Mouse (Mus musculus): Measurements from ENCODE around the gene Fzd2. TPM values are rescaled to one million over a fixed set of nuclear protein-coding genes. Genes with fewer than 3 reads are reported as not detected.
"Not testable (repeated sequence)": the region's sequence is repeated elsewhere in the genome, so short reads cannot be mapped to it uniquely, and the experiment has no call there.

Gene Fzd2
- 54.6 and 75.0 TPM in 2 replicates for polyA plus RNA-seq (2011; ENCODE audit: insufficient read length, low read depth, missing spikeins)

DNA sequence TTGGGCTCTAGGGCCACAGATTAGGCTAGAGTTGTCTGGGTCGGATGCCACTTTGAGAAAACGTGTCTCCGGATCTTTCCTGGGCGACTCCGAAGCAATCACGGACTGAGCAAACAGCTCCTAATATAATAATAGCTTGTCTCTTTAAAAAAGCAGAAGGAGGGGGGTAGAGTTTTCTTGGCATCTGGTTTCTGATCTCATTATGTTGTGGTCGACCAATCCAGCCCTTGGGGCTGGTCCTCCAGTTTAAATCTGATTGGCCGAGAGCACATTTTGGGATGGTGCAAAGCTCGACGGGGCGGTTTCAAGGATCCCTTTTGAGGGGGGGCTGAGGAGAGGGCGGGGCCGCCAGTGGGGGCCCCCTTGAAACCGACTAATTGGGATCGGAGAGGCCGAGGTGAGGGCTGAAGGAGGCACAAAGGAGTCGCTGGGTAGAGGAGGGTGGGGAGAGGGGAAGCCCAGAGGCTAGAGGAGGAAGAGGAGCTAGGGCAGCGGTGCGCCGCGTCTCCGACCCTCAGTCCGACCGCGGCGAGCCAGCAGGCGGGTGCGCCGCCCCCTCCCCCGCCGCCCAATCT lies at the start of gene Fzd2:
Gene Fzd2, plus strand, starts transcription at position 387 of the 575 bp plus-strand sequence.
- H3K4me3 ChIP-seq (ENCODE audit: insufficient read depth, low read length) = peak within 1 kb of the TSS; percentile 93
- peak within 1 kb of the TSS; percentile 99 for H3K27ac ChIP-seq (ENCODE audit: insufficient read depth, low read length)
- TF ChIP-seq POLR2A (IDR thresholded peaks at IDR 0.05; ENCODE audit: low read depth, low read length) (peak; percentile 93), CTCF (IDR thresholded peaks at IDR 0.05; ENCODE audit: borderline replicate concordance, insufficient read depth, low read length) (no peak)
- H3K4me1 ChIP-seq (ENCODE audit: control insufficient read depth, insufficient read depth, low read length) = peaks cover 7% of the 10 kb centered on the region

DNA sequence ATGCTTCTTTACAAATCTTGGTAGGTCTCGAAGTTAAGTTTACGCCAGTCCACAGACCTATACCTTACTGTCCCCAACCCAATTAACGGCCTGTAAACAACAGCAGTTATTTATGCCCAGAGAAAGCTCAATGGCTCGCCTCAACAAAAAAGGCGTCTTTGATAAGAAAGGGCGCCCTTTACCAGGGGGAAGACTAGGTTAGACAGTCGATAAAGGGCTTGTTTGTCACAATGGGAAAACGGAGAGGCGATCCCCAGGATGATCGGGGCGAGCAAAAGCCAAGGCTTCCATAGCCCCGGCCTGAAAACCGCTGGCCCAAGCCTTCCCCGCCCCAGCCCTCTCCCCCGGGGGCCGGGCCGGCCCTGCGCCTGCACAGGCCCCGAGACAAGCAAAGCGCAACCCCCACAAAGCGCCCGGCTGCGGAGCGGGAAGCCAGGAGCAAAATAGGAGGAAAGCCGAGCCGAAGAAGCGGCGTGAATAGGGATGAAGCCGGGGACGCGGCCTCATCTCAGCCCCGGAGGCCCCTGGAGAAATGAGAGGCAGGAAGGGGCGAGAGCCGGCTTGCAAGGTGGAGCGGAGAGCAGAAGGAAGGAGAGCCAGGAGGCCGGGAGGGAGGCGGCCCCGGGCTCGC lies 48.7 kb upstream of the Fzd2 start:
- peak overlapping the region; percentile 92 for H3K4me3 ChIP-seq (ENCODE audit: insufficient read depth, low read length)
- H3K27ac ChIP-seq (ENCODE audit: insufficient read depth, low read length) = peak overlapping the region; percentile 75
- H3K4me1 ChIP-seq (ENCODE audit: control insufficient read depth, insufficient read depth, low read length) = no peaks in the 10 kb centered on the region
- TF ChIP-seq CTCF (IDR thresholded peaks at IDR 0.05; ENCODE audit: borderline replicate concordance, insufficient read depth, low read length) = no peak
- no peak for TF ChIP-seq POLR2A (IDR thresholded peaks at IDR 0.05; ENCODE audit: low read depth, low read length)

- no peaks in the 10 kb centered on the region for H3K4me1 ChIP-seq (ENCODE audit: control insufficient read depth, insufficient read depth, low read length)
- H3K27ac ChIP-seq (ENCODE audit: insufficient read depth, low read length) = peak within 1 kb of the TSS; percentile 75
- TF ChIP-seq CTCF (IDR thresholded peaks at IDR 0.05; ENCODE audit: borderline replicate concordance, insufficient read depth, low read length) (no peak), POLR2A (IDR thresholded peaks at IDR 0.05; ENCODE audit: low read depth, low read length) (peak; percentile 93)
- peak within 1 kb of the TSS; percentile 92 for H3K4me3 ChIP-seq (ENCODE audit: insufficient read depth, low read length)
These were observed 48.0 kb upstream of the Fzd2 start, which contains the start of gene Gpatch8 for GRCm38 (mm10) chr11:102556031-102556715. Gpatch8 (minus strand) TSS chr11:102556392.

- H3K27ac ChIP-seq (ENCODE audit: insufficient read depth, low read length) = 0 out of 2 replicates have a peak overlapping the region, but pooled peaks have one; percentile 28
- no peak for TF ChIP-seq POLR2A (IDR thresholded peaks at IDR 0.05; ENCODE audit: low read depth, low read length)
- TF ChIP-seq CTCF (IDR thresholded peaks at IDR 0.05; ENCODE audit: borderline replicate concordance, insufficient read depth, low read length) = no peak
- H3K4me3 ChIP-seq (ENCODE audit: insufficient read depth, low read length) = no peak overlapping the region
- no peaks in the 10 kb centered on the region for H3K4me1 ChIP-seq (ENCODE audit: control insufficient read depth, insufficient read depth, low read length)
These were observed 47.5 kb upstream of the Fzd2 start for GRCm38 (mm10) chr11:102556716-102557074.

DNA sequence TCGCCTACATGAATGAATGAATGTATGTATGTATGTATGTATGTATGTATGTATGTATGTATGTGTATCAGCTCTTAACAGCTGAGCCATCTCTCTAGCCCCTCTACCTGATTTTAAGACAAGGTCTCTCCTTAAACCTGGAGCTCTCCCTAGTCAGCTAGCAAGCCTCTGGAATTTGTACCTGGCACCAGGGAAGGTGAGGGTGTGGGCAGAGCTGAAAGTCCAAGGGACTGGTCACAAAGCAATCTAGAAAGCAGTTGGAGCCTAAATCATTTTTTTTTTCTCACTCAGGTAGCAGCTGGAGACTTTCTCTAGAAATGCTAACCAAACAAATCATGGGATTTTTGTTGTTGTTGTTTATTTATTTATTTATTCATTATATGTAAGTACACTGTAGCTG lies 46.8 kb upstream of the Fzd2 start:
- TF ChIP-seq CTCF (IDR thresholded peaks at IDR 0.05; ENCODE audit: borderline replicate concordance, insufficient read depth, low read length) = no peak
- no peak for TF ChIP-seq POLR2A (IDR thresholded peaks at IDR 0.05; ENCODE audit: low read depth, low read length)
- Histone ChIP-seq H3K4me3 (ENCODE audit: insufficient read depth, low read length) (no peak overlapping the region), H3K27ac (ENCODE audit: insufficient read depth, low read length) (no peak overlapping the region), H3K4me1 (ENCODE audit: control insufficient read depth, insufficient read depth, low read length) (no peaks in the 10 kb centered on the region)

- Histone ChIP-seq H3K27ac (ENCODE audit: insufficient read depth, low read length) (no peak overlapping the region), H3K4me1 (ENCODE audit: control insufficient read depth, insufficient read depth, low read length) (no peaks in the 10 kb centered on the region), H3K4me3 (ENCODE audit: insufficient read depth, low read length) (no peak overlapping the region)
- TF ChIP-seq CTCF (IDR thresholded peaks at IDR 0.05; ENCODE audit: borderline replicate concordance, insufficient read depth, low read length) = no peak
- TF ChIP-seq POLR2A (IDR thresholded peaks at IDR 0.05; ENCODE audit: low read depth, low read length) = no peak
These were observed 45.5 kb upstream of the Fzd2 start for GRCm38 (mm10) chr11:102558704-102559103.

GRCm38 (mm10) chr11:102564952-102565671 lies 39.1 kb upstream of the Fzd2 start:
- not testable (repeated sequence) for H3K4me3 ChIP-seq (ENCODE audit: insufficient read depth, low read length); H3K27ac ChIP-seq (ENCODE audit: insufficient read depth, low read length); H3K4me1 ChIP-seq (ENCODE audit: control insufficient read depth, insufficient read depth, low read length)

DNA sequence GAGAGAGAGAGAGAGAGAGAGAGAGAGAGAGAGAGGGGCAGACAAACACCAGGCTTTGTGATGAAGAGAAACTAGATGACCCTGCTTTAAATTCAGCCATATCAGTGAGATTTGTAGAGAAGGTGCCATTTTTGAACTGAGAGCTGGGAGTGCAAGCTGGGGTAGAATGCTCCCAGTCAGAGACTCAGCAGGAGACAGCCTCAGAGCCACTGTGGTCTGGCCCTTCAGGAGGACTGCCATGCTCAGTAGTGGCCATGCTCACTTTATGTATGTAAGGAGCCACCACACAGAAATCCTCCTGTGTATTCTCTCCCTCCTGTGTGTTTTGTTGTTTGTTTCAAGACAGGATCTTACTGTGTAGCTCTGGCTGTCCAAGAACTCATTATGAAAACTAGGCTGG lies 38.5 kb upstream of the Fzd2 start:
- H3K4me3 ChIP-seq (ENCODE audit: insufficient read depth, low read length) = no peak overlapping the region
- TF ChIP-seq POLR2A (IDR thresholded peaks at IDR 0.05; ENCODE audit: low read depth, low read length) (no peak), CTCF (IDR thresholded peaks at IDR 0.05; ENCODE audit: borderline replicate concordance, insufficient read depth, low read length) (no peak)
- H3K27ac ChIP-seq (ENCODE audit: insufficient read depth, low read length) = no peak overlapping the region
- no peaks in the 10 kb centered on the region for H3K4me1 ChIP-seq (ENCODE audit: control insufficient read depth, insufficient read depth, low read length)

GRCm38 (mm10) chr11:102566290-102566689 lies 37.9 kb upstream of the Fzd2 start:
- TF ChIP-seq CTCF (IDR thresholded peaks at IDR 0.05; ENCODE audit: borderline replicate concordance, insufficient read depth, low read length) = no peak
- TF ChIP-seq POLR2A (IDR thresholded peaks at IDR 0.05; ENCODE audit: low read depth, low read length) = no peak
- Histone ChIP-seq H3K4me1 (ENCODE audit: control insufficient read depth, insufficient read depth, low read length) (no peaks in the 10 kb centered on the region), H3K27ac (ENCODE audit: insufficient read depth, low read length) (no peak overlapping the region), H3K4me3 (ENCODE audit: insufficient read depth, low read length) (no peak overlapping the region)
